Mouse (Mus musculus) kidney, adult 2 months (tissue): Measurements from ENCODE around the gene Fam180a.

Experiments used
- CTCF ChIP-seq: fragments of 200-500 bp; conservative IDR thresholded peaks from 2 replicates; pipeline ENCODE4 v1.5.1; 2011; ENCODE audit warnings: low read depth, mild to moderate bottlenecking, control low read depth, low read length, moderate library complexity, mixed read lengths; ENCODE audit not compliant: insufficient read depth, insufficient read length
- POLR2A ChIP-seq: fragments of 200-500 bp; IDR thresholded peaks from one replicate; pipeline ENCODE4 v1.6.1; 2011; ENCODE audit warnings: low read depth, low read length, control low read depth

GRCm38 (mm10) chr6:35374052-35374451, 48.1 kb upstream of the Fam180a start:
- no peak for TF ChIP-seq CTCF
- TF ChIP-seq POLR2A, result no peak
